Mouse (Mus musculus): ENCODE measurements around the gene Tspan5.

- TF ChIP-seq CTCF (IDR thresholded peaks at IDR 0.05; ENCODE audit: low read depth) (no peak), EP300 (optimal IDR thresholded peaks at IDR 0.05) (no peak)
Observed at GRCm38 (mm10) chr3:138867149-138867848, 125.3 kb downstream of the Tspan5 start.
